Mouse (Mus musculus) heart, embryonic 11.5 days (tissue): ENCODE data around the gene Man1c1. TPM values are rescaled to one million over a fixed set of nuclear protein-coding genes. Genes with fewer than 3 reads are reported as not detected.

Experiments used
- ATAC-seq: fragments of 200-750 bp; cut with Nextera tagmentation; replicated peaks from 2 replicates; pipeline ENCODE4 v1.8.0; 2017; ENCODE audit warnings: moderate library complexity; ENCODE audit not compliant: insufficient number of reproducible peaks, low FRiP score, low TSS enrichment
- H3K27ac ChIP-seq: fragments of 300-500 bp; sonication (generic); 2 replicates; pipeline ENCODE4 v1.5.1; 2014; ENCODE audit warnings: mild to moderate bottlenecking, low read depth, low read length
- H3K27me3 ChIP-seq: fragments of 300-500 bp; sonication (generic); 2 replicates; pipeline ENCODE4 v1.6.1; 2014; ENCODE audit warnings: mild to moderate bottlenecking, low read length, mixed read lengths; ENCODE audit not compliant: control insufficient read depth, insufficient read depth
- H3K36me3 ChIP-seq: fragments of 300-500 bp; sonication (generic); 2 replicates; pipeline ENCODE4 v1.6.1; 2014; ENCODE audit warnings: mild to moderate bottlenecking, low read length, moderate library complexity, mixed read lengths; ENCODE audit not compliant: control insufficient read depth, insufficient read depth
- H3K4me1 ChIP-seq: fragments of 300-500 bp; sonication (generic); 2 replicates; pipeline ENCODE4 v1.6.1; 2014; ENCODE audit warnings: low read length; ENCODE audit not compliant: control insufficient read depth, insufficient read depth
- H3K4me2 ChIP-seq: fragments of 300-500 bp; sonication (generic); 2 replicates; pipeline ENCODE4 v1.6.1; 2014; ENCODE audit warnings: mild to moderate bottlenecking, moderate library complexity
- H3K4me3 ChIP-seq: fragments of 300-500 bp; sonication (generic); 2 replicates; pipeline ENCODE4 v1.5.1; 2014; ENCODE audit warnings: low read depth, low read length
- H3K9ac ChIP-seq: fragments of 300-500 bp; sonication (generic); 2 replicates; pipeline ENCODE4 v1.6.1; 2014; ENCODE audit warnings: mild to moderate bottlenecking, low read depth, low read length, moderate library complexity
- H3K9me3 ChIP-seq: fragments of 300-500 bp; sonication (generic); replicated peaks from 2 replicates; pipeline ENCODE4 v1.6.1; 2016; ENCODE audit warnings: low read length; ENCODE audit not compliant: control insufficient read depth
- WGBS: fragments of 180-500 bp; shearing (Covaris S2); extraction: QIAGEN DNeasy Blood & Tissue Kit; methylation state at CpG from one replicate; pipeline ENCODE4 v1.1.7; 2014; ENCODE audit not compliant: insufficient replicate concordance; 5-methylcytosine and 5-hydroxymethylcytosine counted together
- polyA plus RNA-seq: library from polyadenylated mRNA; unstranded; fragments of >200 nt; fragmentation: Nextera tagmentation; extraction: Ambion mirVana; gene quantifications from 2 replicates; pipeline ENCODE4 v1.2.1, GENCODE M21; 2014

Man1c1 gene
- polyA plus RNA-seq, 1 experiment from 2014 or later = 8.6 TPM

DNA sequence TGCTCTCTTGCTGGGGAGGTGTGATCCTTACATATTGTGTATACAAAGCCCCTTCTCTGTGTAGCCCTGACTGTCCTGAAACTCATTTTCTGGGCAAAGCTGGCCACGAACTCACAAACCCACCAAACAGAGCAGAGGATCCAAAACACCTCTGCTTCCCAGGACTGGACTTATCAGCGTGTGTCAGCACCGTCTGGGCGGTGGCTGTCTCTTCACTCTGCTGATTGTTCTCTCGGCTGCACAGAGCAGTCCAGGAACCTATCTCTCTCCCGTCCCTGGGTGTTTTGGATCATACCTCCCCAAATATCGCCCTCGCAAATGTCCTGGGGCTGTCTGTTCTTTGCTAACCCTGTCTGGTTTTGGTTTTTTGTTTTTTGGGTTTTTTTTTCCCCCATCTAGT is 15.4 kb upstream of the Man1c1 start:
- H3K9ac ChIP-seq = no peak overlapping the region
- H3K36me3 ChIP-seq = no peaks in the 10 kb centered on the region
- H3K27me3 ChIP-seq = no peaks in the 10 kb centered on the region
- H3K4me2 ChIP-seq = no peak overlapping the region
- 30% methylated on average over 8 of the region's 8 CpGs for WGBS
- H3K4me3 ChIP-seq = no peak overlapping the region
- H3K9me3 ChIP-seq = no peaks in the 10 kb centered on the region
- H3K27ac ChIP-seq = no peak overlapping the region
- H3K4me1 ChIP-seq = no peaks in the 10 kb centered on the region
- peak; percentile 52 for ATAC-seq

- Histone ChIP-seq H3K4me2 (no peak overlapping the region), H3K4me3 (no peak overlapping the region), H3K9ac (no peak overlapping the region)
Measured at GRCm38 (mm10) chr4:134713937-134714336, 9.8 kb upstream of the Man1c1 start.

DNA sequence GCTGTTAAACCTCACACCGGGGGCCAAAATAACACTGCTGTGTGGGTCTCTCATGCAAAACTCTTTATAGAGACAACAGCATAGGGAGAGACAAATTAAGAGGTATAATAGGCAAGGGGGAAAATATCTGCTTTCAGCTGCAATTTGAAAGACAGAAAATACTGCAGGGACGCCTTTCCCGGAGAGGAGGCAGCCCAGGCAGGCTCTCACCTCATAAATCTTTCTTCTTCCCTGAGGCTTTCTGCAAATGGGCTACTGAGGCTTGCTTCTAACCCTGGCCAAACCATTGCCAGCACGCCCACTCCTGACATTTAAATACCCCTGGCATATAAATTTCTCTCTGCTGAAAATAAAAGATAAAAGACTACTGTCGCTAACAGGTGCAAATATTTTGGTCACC is 1.2 kb upstream of the Man1c1 start:
- Histone ChIP-seq H3K4me2 (no peak overlapping the region), H3K4me3 (no peak overlapping the region), H3K9ac (no peak overlapping the region), H3K27me3 (no peaks in the 10 kb centered on the region), H3K4me1 (peaks cover 15% of the 10 kb centered on the region), H3K36me3 (no peaks in the 10 kb centered on the region), H3K27ac (no peak overlapping the region), H3K9me3 (no peaks in the 10 kb centered on the region)
- ATAC-seq = no peak
- 65% methylated on average over 5 of the region's 5 CpGs for WGBS

More at GRCm38 (mm10) chr4:134713937-134714336, 9.8 kb upstream of the Man1c1 start:
- no peaks in the 10 kb centered on the region for H3K27me3 ChIP-seq
- H3K4me1 ChIP-seq = peaks cover 12% of the 10 kb centered on the region
- H3K36me3 ChIP-seq = no peaks in the 10 kb centered on the region
- H3K9me3 ChIP-seq = no peaks in the 10 kb centered on the region
- no peak overlapping the region for H3K27ac ChIP-seq
- WGBS = 9% methylated on average over 8 of the region's 8 CpGs
- ATAC-seq = peak; percentile 71; the same call in 1 of the 2 replicates

DNA sequence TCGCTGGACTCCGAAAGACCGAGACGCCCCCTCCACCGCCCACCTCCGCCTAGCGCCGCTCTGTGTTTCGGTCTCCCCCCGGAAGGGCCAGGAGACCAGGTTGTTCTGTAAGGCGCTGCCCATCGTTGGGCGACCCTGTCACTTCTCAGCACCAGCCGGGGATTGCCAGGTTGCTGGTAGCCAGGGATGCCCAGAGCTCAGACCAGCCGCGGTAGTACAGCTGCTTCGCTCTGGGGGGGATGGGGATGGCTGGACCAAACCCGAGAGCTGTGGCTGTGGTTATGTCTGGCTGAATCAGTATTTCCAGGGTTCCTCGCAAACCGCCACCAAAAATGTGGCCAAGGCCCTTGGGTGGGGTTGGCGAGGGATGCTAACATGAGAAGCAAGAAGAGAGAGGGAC is 500 bp upstream of the Man1c1 start:
- WGBS = under 1% methylated on average over 21 of the region's 21 CpGs
- H3K4me2 ChIP-seq = peak overlapping the region; percentile 96
- H3K4me3 ChIP-seq = peak overlapping the region; percentile 71
- ATAC-seq = no peak
- no peaks in the 10 kb centered on the region for H3K9me3 ChIP-seq
- H3K27ac ChIP-seq = no peak overlapping the region
- H3K27me3 ChIP-seq = no peaks in the 10 kb centered on the region
- H3K9ac ChIP-seq = peak overlapping the region; percentile 61
- H3K36me3 ChIP-seq = no peaks in the 10 kb centered on the region
- peaks cover 13% of the 10 kb centered on the region for H3K4me1 ChIP-seq

DNA sequence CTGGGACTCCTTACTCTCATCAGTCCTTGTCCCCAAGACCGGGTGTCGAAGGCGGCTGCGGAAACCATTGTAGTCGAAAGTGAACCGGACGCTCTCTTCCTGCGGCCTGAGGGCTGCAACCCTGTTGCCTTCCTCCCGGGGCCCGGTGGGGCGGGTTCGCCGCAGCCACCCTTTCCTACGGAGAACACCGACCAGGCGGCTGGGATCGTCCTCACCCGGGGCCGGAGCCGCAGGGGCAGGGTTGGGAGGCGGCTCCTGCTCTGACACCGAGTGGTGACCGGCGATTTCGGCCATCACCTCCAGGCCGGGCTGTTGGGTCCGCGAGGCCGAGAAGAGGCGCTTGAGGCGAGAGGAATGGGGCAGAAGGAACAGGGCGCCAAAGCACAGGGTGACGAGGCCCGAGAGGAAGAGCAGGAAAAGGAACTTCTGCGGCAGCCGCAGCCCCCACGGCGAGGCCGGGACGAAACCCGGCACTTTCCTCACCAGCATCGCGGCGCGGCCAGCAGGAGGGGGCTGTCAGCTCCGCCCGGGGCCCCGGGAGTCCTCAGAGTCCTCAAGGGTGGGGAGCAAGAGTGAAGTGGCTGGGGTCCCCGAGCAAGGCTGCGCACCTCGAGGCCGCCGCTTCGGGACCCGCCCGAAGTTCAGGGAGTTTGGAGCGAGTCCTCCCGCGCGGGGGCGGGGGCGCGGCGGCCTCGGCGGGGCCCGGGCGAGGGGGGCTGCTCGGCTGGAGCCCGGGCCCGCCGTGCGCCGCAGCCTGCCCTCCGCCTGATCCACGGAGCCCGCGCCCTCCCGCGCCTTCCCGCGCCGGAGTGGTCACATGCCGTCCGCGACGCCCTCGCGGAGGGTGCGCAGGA is 882 bp downstream of the Man1c1 start:
- peak overlapping the region; percentile 96 for H3K4me2 ChIP-seq
- WGBS = under 1% methylated on average over 85 of the region's 90 CpGs
- H3K4me1 ChIP-seq = peaks cover 13% of the 10 kb centered on the region
- ATAC-seq = no peak
- H3K27me3 ChIP-seq = no peaks in the 10 kb centered on the region
- no peaks in the 10 kb centered on the region for H3K9me3 ChIP-seq
- peak overlapping the region; percentile 84 for H3K9ac ChIP-seq
- no peaks in the 10 kb centered on the region; the same call in 1 of the 2 replicates for H3K36me3 ChIP-seq
- H3K4me3 ChIP-seq = peak overlapping the region; percentile 71
- 0 out of 2 replicates have a peak overlapping the region, but pooled peaks have one; percentile 30 for H3K27ac ChIP-seq

DNA sequence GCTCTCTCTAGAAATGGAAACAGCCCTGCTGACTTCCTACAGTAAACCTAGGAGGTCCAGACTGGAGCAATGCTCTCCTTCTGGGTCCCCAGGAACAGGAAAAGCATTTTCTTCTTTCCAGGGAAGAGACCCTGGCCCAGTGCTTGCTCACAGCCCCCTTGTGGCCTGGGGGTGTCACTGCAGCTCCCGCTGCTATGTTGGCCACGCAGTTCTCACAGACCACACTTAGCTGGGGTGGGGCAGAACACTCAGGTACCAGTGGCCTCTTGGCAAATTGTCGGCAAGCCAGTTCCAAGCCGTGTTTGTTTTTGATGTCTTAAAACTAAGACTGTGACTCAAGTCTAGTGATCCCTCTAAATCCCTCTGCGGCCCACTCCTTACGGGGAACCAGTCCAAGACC is 2.2 kb downstream of the Man1c1 start:
- Histone ChIP-seq H3K4me3 (peak overlapping the region; percentile 71), H3K27me3 (no peaks in the 10 kb centered on the region), H3K9ac (peak overlapping the region; percentile 84), H3K36me3 (peaks cover 2% of the 10 kb centered on the region; the same call in 1 of the 2 replicates), H3K9me3 (no peaks in the 10 kb centered on the region), H3K4me1 (peaks cover 13% of the 10 kb centered on the region), H3K27ac (no peak overlapping the region), H3K4me2 (peak overlapping the region; percentile 96)
- ATAC-seq = no peak
- WGBS = 27% methylated on average over 6 of the region's 6 CpGs

- whole genome bisulfite sequencing = 91% methylated on average over 2 of the region's 2 CpGs
- H3K27me3 ChIP-seq = no peaks in the 10 kb centered on the region
- H3K9ac ChIP-seq = no peak overlapping the region
- peaks cover 13% of the 10 kb centered on the region for H3K4me1 ChIP-seq
- no peak for ATAC-seq
- H3K27ac ChIP-seq = no peak overlapping the region
- H3K4me3 ChIP-seq = no peak overlapping the region
- H3K4me2 ChIP-seq = peak overlapping the region; percentile 96; the same call in 1 of the 2 replicates
- H3K36me3 ChIP-seq = peaks cover 2% of the 10 kb centered on the region; the same call in 1 of the 2 replicates
- no peaks in the 10 kb centered on the region for H3K9me3 ChIP-seq
Measured at GRCm38 (mm10) chr4:134700911-134701310, 3.2 kb downstream of the Man1c1 start.

DNA sequence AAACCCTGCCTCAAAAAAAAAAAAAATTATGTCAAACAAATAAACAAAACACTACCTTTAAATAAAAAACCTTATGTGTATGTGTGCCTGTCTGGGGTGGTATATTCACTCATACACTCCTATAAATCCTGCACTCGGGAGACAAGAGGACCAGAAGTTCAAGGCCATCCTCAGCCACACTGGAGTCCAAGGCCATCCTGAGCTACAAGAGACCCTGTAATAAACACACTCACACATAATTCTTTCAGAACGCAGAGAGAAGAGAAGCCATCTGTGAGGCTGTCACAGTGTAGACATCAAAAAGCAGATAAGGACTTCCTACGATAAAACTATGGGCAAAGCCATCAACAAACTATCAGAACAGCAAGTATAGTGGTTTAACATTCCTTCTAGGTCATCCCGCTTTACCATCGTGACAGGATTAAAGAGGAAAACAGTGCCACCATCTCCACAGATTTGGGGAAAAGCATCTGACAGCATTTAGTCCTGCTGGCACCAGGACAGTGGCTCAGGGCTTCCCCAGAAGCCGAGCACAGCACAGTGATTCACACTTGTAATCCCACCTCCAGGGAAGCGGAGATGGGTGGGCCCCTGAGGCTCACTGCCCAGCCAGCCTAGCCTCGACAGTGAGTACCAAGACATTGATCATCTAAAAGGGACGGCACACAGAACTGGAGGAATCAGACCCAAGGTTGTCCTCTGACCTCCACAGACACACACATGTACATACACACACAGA is 10.7 kb downstream of the Man1c1 start:
- WGBS = 67% methylated on average over 9 of the region's 9 CpGs
- no peak for ATAC-seq
- Histone ChIP-seq H3K9ac (no peak overlapping the region), H3K9me3 (no peaks in the 10 kb centered on the region), H3K36me3 (0 out of 2 replicates have a peak, but pooled peaks cover 2% of the 10 kb centered on the region), H3K27ac (no peak overlapping the region), H3K4me2 (no peak overlapping the region), H3K4me1 (no peaks in the 10 kb centered on the region), H3K4me3 (no peak overlapping the region), H3K27me3 (no peaks in the 10 kb centered on the region)
